Mouse (Mus musculus): ENCODE measurements around the gene Nup62.

DNA sequence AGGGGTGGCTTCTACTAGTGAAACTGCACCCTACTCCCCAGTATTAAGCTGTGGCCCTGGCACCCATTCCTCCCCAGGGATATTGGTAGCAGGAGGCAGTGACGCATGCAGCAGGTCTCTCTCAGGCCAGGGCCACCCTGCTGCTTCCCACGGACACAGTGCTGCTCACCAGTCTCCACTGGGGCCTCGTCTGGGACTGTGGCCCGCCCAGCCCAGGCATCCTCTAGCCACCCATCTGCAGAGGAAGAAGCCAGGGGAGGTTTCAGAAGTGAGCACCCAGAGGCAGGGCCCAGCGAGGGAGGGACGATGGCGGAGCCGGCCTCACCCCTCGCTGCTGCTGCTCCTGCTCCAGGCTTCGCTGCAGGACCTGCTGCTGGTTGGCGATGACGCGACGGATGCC, 47.3 kb downstream of the Nup62 start:
- no peak for TF ChIP-seq CTCF (IDR thresholded peaks at IDR 0.05)
- no peak for TF ChIP-seq EP300 (IDR thresholded peaks at IDR 0.05; ENCODE audit: insufficient read depth, low read depth, low read length)

Data from heart, adult 2 months (tissue).